Mouse (Mus musculus): ENCODE measurements around the gene Vps37d. TPM values are rescaled to one million over a fixed set of nuclear protein-coding genes. Genes with fewer than 3 reads are reported as not detected.

Gene Vps37d
- polyA plus RNA-seq, 1 experiment from 2014 or later: 10.7 TPM

- Histone ChIP-seq H3K4me1 (ENCODE audit: control insufficient read depth, insufficient read depth, low read length) (no peaks in the 10 kb centered on the region), H3K27ac (replicated peaks; ENCODE audit: low read depth, low read length) (no peak overlapping the region), H3K36me3 (ENCODE audit: control insufficient read depth, insufficient read depth, low read length) (no peaks in the 10 kb centered on the region), H3K9ac (ENCODE audit: low read length) (no peak overlapping the region), H3K27me3 (ENCODE audit: control insufficient read depth, insufficient read depth, low read length) (no peaks in the 10 kb centered on the region), H3K9me3 (ENCODE audit: control insufficient read depth, low read length) (no peaks in the 10 kb centered on the region), H3K4me3 (ENCODE audit: low read depth, low read length) (no peak overlapping the region), H3K4me2 (ENCODE audit: low read depth, severe bottlenecking) (no peak overlapping the region)
- ATAC-seq (ENCODE audit: insufficient number of reproducible peaks, low FRiP score, low TSS enrichment, low read depth) (no peak), DNase-seq (ENCODE audit: low spot score) (no peak)
- WGBS: 97% methylated on average over 2 of the region's 2 CpGs
These were observed 43.5 kb downstream of the Vps37d start for GRCm38 (mm10) chr5:135034593-135034992.

GRCm38 (mm10) chr5:135032581-135032980 lies 45.5 kb downstream of the Vps37d start:
- ATAC-seq (ENCODE audit: insufficient number of reproducible peaks, low FRiP score, low TSS enrichment, low read depth) (no peak), DNase-seq (ENCODE audit: low spot score) (no peak)
- H3K27ac ChIP-seq (replicated peaks; ENCODE audit: low read depth, low read length): no peak overlapping the region
- no peaks in the 10 kb centered on the region for H3K9me3 ChIP-seq (ENCODE audit: control insufficient read depth, low read length)
- H3K4me1 ChIP-seq (ENCODE audit: control insufficient read depth, insufficient read depth, low read length): 0 out of 2 replicates have a peak, but pooled peaks cover 6% of the 10 kb centered on the region
- 96% methylated on average over 5 of the region's 5 CpGs for WGBS
- no peak overlapping the region for H3K9ac ChIP-seq (ENCODE audit: low read length)
- no peak overlapping the region for H3K4me3 ChIP-seq (ENCODE audit: low read depth, low read length)
- H3K27me3 ChIP-seq (ENCODE audit: control insufficient read depth, insufficient read depth, low read length): no peaks in the 10 kb centered on the region
- H3K36me3 ChIP-seq (ENCODE audit: control insufficient read depth, insufficient read depth, low read length): no peaks in the 10 kb centered on the region
- H3K4me2 ChIP-seq (ENCODE audit: low read depth, severe bottlenecking): no peak overlapping the region

GRCm38 (mm10) chr5:135029007-135029854 lies 48.8 kb downstream of the Vps37d start:
- 53% methylated on average over 18 of the region's 18 CpGs for WGBS
- no peak overlapping the region for H3K9ac ChIP-seq (ENCODE audit: low read length)
- H3K4me2 ChIP-seq (ENCODE audit: low read depth, severe bottlenecking): no peak overlapping the region
- no peak overlapping the region for H3K4me3 ChIP-seq (ENCODE audit: low read depth, low read length)
- ATAC-seq (ENCODE audit: insufficient number of reproducible peaks, low FRiP score, low TSS enrichment, low read depth): no peak
- H3K4me1 ChIP-seq (ENCODE audit: control insufficient read depth, insufficient read depth, low read length): peaks cover 12% of the 10 kb centered on the region; the same call in 1 of the 2 replicates
- no peaks in the 10 kb centered on the region for H3K36me3 ChIP-seq (ENCODE audit: control insufficient read depth, insufficient read depth, low read length)
- H3K27me3 ChIP-seq (ENCODE audit: control insufficient read depth, insufficient read depth, low read length): no peaks in the 10 kb centered on the region
- no peaks in the 10 kb centered on the region for H3K9me3 ChIP-seq (ENCODE audit: control insufficient read depth, low read length)
- H3K27ac ChIP-seq (replicated peaks; ENCODE audit: low read depth, low read length): no peak overlapping the region
- no peak for DNase-seq (ENCODE audit: low spot score)

GRCm38 (mm10) chr5:135025899-135026298 lies 52.2 kb downstream of the Vps37d start:
- WGBS: 9% methylated on average over 7 of the region's 7 CpGs

GRCm38 (mm10) chr5:135024665-135025224 lies 53.3 kb downstream of the Vps37d start:
- Histone ChIP-seq H3K36me3 (ENCODE audit: control insufficient read depth, insufficient read depth, low read length) (no peaks in the 10 kb centered on the region), H3K27me3 (ENCODE audit: control insufficient read depth, insufficient read depth, low read length) (no peaks in the 10 kb centered on the region), H3K4me3 (ENCODE audit: low read depth, low read length) (no peak overlapping the region), H3K4me2 (ENCODE audit: low read depth, severe bottlenecking) (peak overlapping the region; percentile 79; the same call in 1 of the 2 replicates), H3K9me3 (ENCODE audit: control insufficient read depth, low read length) (no peaks in the 10 kb centered on the region), H3K27ac (replicated peaks; ENCODE audit: low read depth, low read length) (no peak overlapping the region), H3K4me1 (ENCODE audit: control insufficient read depth, insufficient read depth, low read length) (peaks cover 12% of the 10 kb centered on the region; the same call in 1 of the 2 replicates), H3K9ac (ENCODE audit: low read length) (no peak overlapping the region)
- WGBS: 63% methylated on average over 11 of the region's 11 CpGs
- ATAC-seq (ENCODE audit: insufficient number of reproducible peaks, low FRiP score, low TSS enrichment, low read depth) (no peak), DNase-seq (ENCODE audit: low spot score) (no peak)

More at GRCm38 (mm10) chr5:135025899-135026298, 52.2 kb downstream of the Vps37d start:
- ATAC-seq (ENCODE audit: insufficient number of reproducible peaks, low FRiP score, low TSS enrichment, low read depth) (no peak), DNase-seq (ENCODE audit: low spot score) (no peak)
- Histone ChIP-seq H3K27me3 (ENCODE audit: control insufficient read depth, insufficient read depth, low read length) (no peaks in the 10 kb centered on the region), H3K4me2 (ENCODE audit: low read depth, severe bottlenecking) (no peak overlapping the region), H3K36me3 (ENCODE audit: control insufficient read depth, insufficient read depth, low read length) (no peaks in the 10 kb centered on the region), H3K4me3 (ENCODE audit: low read depth, low read length) (no peak overlapping the region), H3K27ac (replicated peaks; ENCODE audit: low read depth, low read length) (no peak overlapping the region), H3K4me1 (ENCODE audit: control insufficient read depth, insufficient read depth, low read length) (peaks cover 12% of the 10 kb centered on the region; the same call in 1 of the 2 replicates), H3K9me3 (ENCODE audit: control insufficient read depth, low read length) (no peaks in the 10 kb centered on the region), H3K9ac (ENCODE audit: low read length) (no peak overlapping the region)

GRCm38 (mm10) chr5:135023344-135024173 lies 54.5 kb downstream of the Vps37d start, which contains the start of gene Stx1a:
Stx1a (plus strand) TSS chr5:135023482.
- H3K36me3 ChIP-seq (ENCODE audit: control insufficient read depth, insufficient read depth, low read length): no peaks in the 10 kb centered on the region
- peak within 1 kb of the TSS; percentile 67 for H3K9ac ChIP-seq (ENCODE audit: low read length)
- DNase-seq (ENCODE audit: low spot score): peak; percentile 91
- H3K27ac ChIP-seq (replicated peaks; ENCODE audit: low read depth, low read length): no peak within 1 kb of the TSS
- peak within 1 kb of the TSS; percentile 73 for H3K4me3 ChIP-seq (ENCODE audit: low read depth, low read length)
- H3K4me1 ChIP-seq (ENCODE audit: control insufficient read depth, insufficient read depth, low read length): peaks cover 6% of the 10 kb centered on the region; the same call in 1 of the 2 replicates
- peak; percentile 92 for ATAC-seq (ENCODE audit: insufficient number of reproducible peaks, low FRiP score, low TSS enrichment, low read depth)
- no peaks in the 10 kb centered on the region for H3K27me3 ChIP-seq (ENCODE audit: control insufficient read depth, insufficient read depth, low read length)
- peak within 1 kb of the TSS; percentile 79 for H3K4me2 ChIP-seq (ENCODE audit: low read depth, severe bottlenecking)
- H3K9me3 ChIP-seq (ENCODE audit: control insufficient read depth, low read length): no peaks in the 10 kb centered on the region
- under 1% methylated on average over 55 of the region's 61 CpGs for WGBS

Other genes starting within 250 kb of the Vps37d start
- not detected in 2 replicates for gene Tmem270, start 171.5 kb downstream of the Vps37d start, polyA plus RNA-seq (2014; fragmentation: Nextera tagmentation; extraction: Ambion mirVana)
- 1.5 and 2.8 TPM in 2 replicates for gene Cldn13, start 162.7 kb downstream of the Vps37d start, polyA plus RNA-seq (2014; fragmentation: Nextera tagmentation; extraction: Ambion mirVana)
- gene Mettl27, start 145.9 kb downstream of the Vps37d start, polyA plus RNA-seq (2014; fragmentation: Nextera tagmentation; extraction: Ambion mirVana): 13.7 and 17.2 TPM in 2 replicates
- gene Cldn4, start 131.3 kb downstream of the Vps37d start, polyA plus RNA-seq (2014; fragmentation: Nextera tagmentation; extraction: Ambion mirVana): 13.6 and 13.9 TPM in 2 replicates
- gene Cldn3, start 92.1 kb downstream of the Vps37d start, polyA plus RNA-seq (2014; fragmentation: Nextera tagmentation; extraction: Ambion mirVana): 3.4 and 4.3 TPM in 2 replicates
- gene Abhd11, start 69.1 kb downstream of the Vps37d start, polyA plus RNA-seq (2014; fragmentation: Nextera tagmentation; extraction: Ambion mirVana): 27.8 and 28.5 TPM in 2 replicates
- 8.2 and 10.2 TPM in 2 replicates for gene Stx1a, start 54.8 kb downstream of the Vps37d start, polyA plus RNA-seq (2014; fragmentation: Nextera tagmentation; extraction: Ambion mirVana)
- gene Dnajc30, start 14.1 kb downstream of the Vps37d start, polyA plus RNA-seq (2014; fragmentation: Nextera tagmentation; extraction: Ambion mirVana): 33.3 and 34.1 TPM in 2 replicates
- gene Bud23, start 13.3 kb downstream of the Vps37d start, polyA plus RNA-seq (2014; fragmentation: Nextera tagmentation; extraction: Ambion mirVana): 156 and 157 TPM in 2 replicates
- gene Mlxipl, start 11.6 kb upstream of the Vps37d start, polyA plus RNA-seq (2014; fragmentation: Nextera tagmentation; extraction: Ambion mirVana): 3.2 and 3.3 TPM in 2 replicates
- 21.4 and 22.5 TPM in 2 replicates for gene Tbl2, start 71.4 kb upstream of the Vps37d start, polyA plus RNA-seq (2014; fragmentation: Nextera tagmentation; extraction: Ambion mirVana)
- 39.5 and 45.6 TPM in 2 replicates for gene Bcl7b, start 90.0 kb upstream of the Vps37d start, polyA plus RNA-seq (2014; fragmentation: Nextera tagmentation; extraction: Ambion mirVana)
- 71.5 and 77.1 TPM in 2 replicates for gene Baz1b, start 109.0 kb upstream of the Vps37d start, polyA plus RNA-seq (2014; fragmentation: Nextera tagmentation; extraction: Ambion mirVana)
- gene Fzd9, start 173.0 kb upstream of the Vps37d start, polyA plus RNA-seq (2014; fragmentation: Nextera tagmentation; extraction: Ambion mirVana): 3.3 TPM in 2 replicates